Mouse (Mus musculus) intestine, postnatal 0 days (tissue): ENCODE results near the gene Ikzf4. TPM values are rescaled to one million over a fixed set of nuclear protein-coding genes. Genes with fewer than 3 reads are reported as not detected.

Experiments used
- ATAC-seq: fragments of 200-750 bp; cut with Nextera tagmentation; 2 replicates; pipeline ENCODE4 v1.8.0; 2017; ENCODE audit warnings: mild to moderate bottlenecking, moderate TSS enrichment, moderate library complexity
- H3K27ac ChIP-seq: fragments of 300-500 bp; sonication (generic); 2 replicates; pipeline ENCODE4 v1.5.1; 2014; ENCODE audit warnings: mild to moderate bottlenecking, low read depth, low read length, moderate library complexity
- H3K27me3 ChIP-seq: fragments of 300-500 bp; sonication (generic); replicated peaks from 2 replicates; pipeline ENCODE4 v1.6.1; 2014; ENCODE audit warnings: low read length, mixed read lengths; ENCODE audit not compliant: control insufficient read depth, insufficient read depth
- H3K36me3 ChIP-seq: fragments of 300-500 bp; sonication (generic); 2 replicates; pipeline ENCODE4 v1.6.1; 2014; ENCODE audit warnings: mild to moderate bottlenecking, moderate library complexity; ENCODE audit not compliant: control insufficient read depth, insufficient read depth
- H3K4me1 ChIP-seq: fragments of 300-500 bp; sonication (generic); replicated peaks from 2 replicates; pipeline ENCODE4 v1.6.1; 2014; ENCODE audit warnings: antibody characterized with exemption, low read length, mixed read lengths; ENCODE audit not compliant: control insufficient read depth, insufficient read depth
- H3K4me2 ChIP-seq: fragments of 300-500 bp; sonication (generic); replicated peaks from 2 replicates; pipeline ENCODE4 v1.6.1; 2014; ENCODE audit warnings: low read depth, mild to moderate bottlenecking, moderate library complexity
- H3K4me3 ChIP-seq: fragments of 300-500 bp; sonication (generic); 2 replicates; pipeline ENCODE4 v1.5.1; 2014; ENCODE audit warnings: low read depth, low read length
- H3K9ac ChIP-seq: fragments of 300-500 bp; sonication (generic); 2 replicates; pipeline ENCODE4 v1.6.1; 2014; ENCODE audit warnings: mild to moderate bottlenecking, low read depth, low read length
- H3K9me3 ChIP-seq: fragments of 300-500 bp; sonication (generic); 2 replicates; pipeline ENCODE4 v1.6.1; 2016; ENCODE audit warnings: mixed run types; ENCODE audit not compliant: control insufficient read depth
- CTCF ChIP-seq: sonication (generic); IDR thresholded peaks from 2 replicates; pipeline ENCODE4 v1.5.1; 2016; ENCODE audit warnings: low read depth, mild to moderate bottlenecking, control low read depth, antibody characterized with exemption, moderate library complexity
- WGBS: fragments of 180-500 bp; shearing (Covaris S2); extraction: QIAGEN DNeasy Blood & Tissue Kit; methylation state at CpG from one replicate; pipeline ENCODE4 v1.1.7; 2014; 5-methylcytosine and 5-hydroxymethylcytosine counted together
- polyA plus RNA-seq: library from polyadenylated mRNA; unstranded; fragments of >200 nt; fragmentation: Nextera tagmentation; extraction: Ambion mirVana; gene quantifications from 2 replicates; pipeline ENCODE4 v1.2.1, GENCODE M21; 2015

Gene Ikzf4
- polyA plus RNA-seq, result 0.95 and 1.7 TPM in 2 replicates

DNA sequence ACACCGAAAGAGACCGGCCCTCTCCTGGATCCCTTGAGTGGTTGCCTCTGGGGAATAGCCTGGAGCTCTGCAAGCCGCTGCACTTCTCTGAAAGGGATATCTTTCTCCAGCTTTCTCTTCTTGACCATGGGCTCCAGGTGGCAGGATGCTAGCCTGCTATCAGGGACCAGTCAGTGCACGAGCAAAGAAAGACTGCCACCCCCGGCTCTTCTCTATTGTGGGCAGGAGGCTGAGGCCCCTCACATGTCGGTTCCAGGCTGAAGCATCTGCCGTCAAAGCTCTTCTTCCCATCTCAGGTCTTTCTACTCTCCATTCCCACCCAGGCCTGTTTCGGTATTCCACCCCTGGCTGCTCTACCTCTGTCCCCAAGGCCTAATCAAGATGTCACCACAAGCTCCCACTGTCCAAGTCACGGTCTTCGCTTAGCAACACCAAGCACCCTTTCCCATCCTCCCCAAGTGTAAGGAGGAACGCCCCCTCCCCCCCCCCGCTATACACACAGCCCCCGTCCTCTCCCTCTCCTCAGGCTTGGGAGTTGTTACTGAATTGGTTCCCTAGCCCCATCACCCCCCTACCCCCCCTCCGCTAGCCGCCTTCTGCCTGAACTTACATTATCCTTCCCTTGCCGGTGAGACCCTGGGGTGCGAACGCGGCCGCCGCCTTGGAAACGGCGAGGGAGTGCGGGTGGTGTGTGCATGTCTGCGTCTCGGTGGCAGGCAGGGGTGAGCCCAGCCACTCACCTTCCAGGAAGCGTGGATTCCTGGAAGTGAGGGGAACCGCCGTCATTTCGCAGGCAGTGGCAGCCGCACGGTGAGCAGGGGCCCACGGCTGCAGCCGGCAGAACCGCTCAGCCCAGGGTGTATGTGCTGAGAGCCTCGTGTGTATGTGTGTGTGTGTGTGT, at the start of gene Ikzf4:
Ikzf4 (minus strand) TSS at position 881 of the 901 bp plus-strand sequence.
- TF ChIP-seq CTCF, result no peak
- Histone ChIP-seq H3K27me3 (no peaks in the 10 kb centered on the region), H3K9ac (peak within 1 kb of the TSS; percentile 31; the same call in 1 of the 2 replicates), H3K4me3 (peak within 1 kb of the TSS; percentile 41), H3K4me1 (0 out of 2 replicates have a peak, but pooled peaks cover 4% of the 10 kb centered on the region), H3K4me2 (peak within 1 kb of the TSS; percentile 79), H3K9me3 (no peaks in the 10 kb centered on the region), H3K27ac (no peak within 1 kb of the TSS), H3K36me3 (no peaks in the 10 kb centered on the region; the same call in 1 of the 2 replicates)
- ATAC-seq, result peak; percentile 58
- 11% methylated on average over 34 of the region's 36 CpGs for WGBS

DNA sequence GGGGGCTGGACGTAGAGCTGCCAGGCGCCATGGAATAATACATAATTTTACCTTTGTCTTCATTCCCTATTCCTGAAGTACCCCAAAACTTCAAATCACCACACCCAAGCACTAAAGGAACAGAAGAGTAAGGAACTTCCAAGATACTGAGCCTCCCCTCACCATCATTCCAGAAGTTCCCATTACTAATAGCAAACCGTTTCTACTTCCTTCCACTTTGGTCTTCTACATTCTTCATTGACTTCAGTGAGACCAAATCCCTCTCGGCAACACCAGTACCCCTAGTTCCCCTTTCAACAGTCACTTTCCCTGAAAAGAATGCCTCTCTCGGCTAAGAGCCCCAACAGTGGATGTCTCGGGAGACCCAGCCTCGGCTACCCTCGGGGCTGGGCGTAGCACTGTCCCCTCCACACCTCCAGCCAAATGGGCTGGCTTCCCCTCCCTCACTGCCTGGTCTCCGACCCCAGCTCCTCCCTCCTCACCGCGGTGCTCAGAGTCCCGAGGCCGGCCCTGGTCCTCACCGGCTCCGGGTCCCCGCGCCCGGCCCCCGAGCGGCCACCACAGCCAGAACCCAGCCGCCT, 49.7 kb upstream of the Ikzf4 start:
- peak overlapping the region; percentile 74 for H3K4me2 ChIP-seq
- peaks cover 4% of the 10 kb centered on the region; the same call in 1 of the 2 replicates for H3K36me3 ChIP-seq
- H3K4me3 ChIP-seq, result peak overlapping the region; percentile 91
- no peaks in the 10 kb centered on the region for H3K9me3 ChIP-seq
- H3K9ac ChIP-seq, result peak overlapping the region; percentile 93
- H3K27ac ChIP-seq, result peak overlapping the region; percentile 92
- ATAC-seq, result no peak
- TF ChIP-seq CTCF, result no peak
- 0 out of 2 replicates have a peak, but pooled peaks cover 3% of the 10 kb centered on the region for H3K4me1 ChIP-seq
- H3K27me3 ChIP-seq, result no peaks in the 10 kb centered on the region
- WGBS, result under 1% methylated on average over 22 of the region's 22 CpGs

DNA sequence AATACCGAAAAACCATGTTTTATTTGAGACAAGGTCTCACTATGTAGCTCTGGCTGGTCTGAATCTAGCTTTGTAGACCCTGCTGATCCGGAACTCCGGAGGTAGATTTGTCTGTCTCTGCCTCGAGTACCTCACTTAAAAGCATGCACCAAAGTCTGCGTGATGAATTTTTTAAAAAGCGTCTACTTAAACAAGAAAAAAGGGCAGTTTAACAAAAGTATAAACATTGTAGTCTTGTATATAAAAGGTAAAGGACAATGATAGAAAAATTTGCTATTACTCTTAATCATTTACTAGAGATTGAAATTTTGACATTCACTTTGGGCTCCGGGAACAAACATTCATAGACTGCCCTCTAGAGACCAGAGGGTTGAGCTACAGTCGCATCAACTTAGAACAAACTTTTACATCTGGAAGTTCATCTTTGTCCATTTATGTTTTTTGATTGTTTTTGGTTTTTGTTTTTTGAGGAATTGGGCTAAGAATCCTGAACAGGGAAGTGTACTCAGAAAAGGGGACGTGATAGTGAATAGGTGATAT, 28.7 kb upstream of the Ikzf4 start:
- no peaks in the 10 kb centered on the region for H3K9me3 ChIP-seq
- H3K27ac ChIP-seq, result no peak overlapping the region
- H3K27me3 ChIP-seq, result no peaks in the 10 kb centered on the region
- WGBS, result 4% methylated on average over 9 of the region's 9 CpGs
- no peak for ATAC-seq
- H3K4me2 ChIP-seq, result peak overlapping the region; percentile 96
- H3K9ac ChIP-seq, result peak overlapping the region; percentile 49; the same call in 1 of the 2 replicates
- H3K4me1 ChIP-seq, result no peaks in the 10 kb centered on the region
- H3K36me3 ChIP-seq, result peaks cover 9% of the 10 kb centered on the region; the same call in 1 of the 2 replicates
- peak overlapping the region; percentile 67 for H3K4me3 ChIP-seq
- peak; percentile 77 for TF ChIP-seq CTCF

DNA sequence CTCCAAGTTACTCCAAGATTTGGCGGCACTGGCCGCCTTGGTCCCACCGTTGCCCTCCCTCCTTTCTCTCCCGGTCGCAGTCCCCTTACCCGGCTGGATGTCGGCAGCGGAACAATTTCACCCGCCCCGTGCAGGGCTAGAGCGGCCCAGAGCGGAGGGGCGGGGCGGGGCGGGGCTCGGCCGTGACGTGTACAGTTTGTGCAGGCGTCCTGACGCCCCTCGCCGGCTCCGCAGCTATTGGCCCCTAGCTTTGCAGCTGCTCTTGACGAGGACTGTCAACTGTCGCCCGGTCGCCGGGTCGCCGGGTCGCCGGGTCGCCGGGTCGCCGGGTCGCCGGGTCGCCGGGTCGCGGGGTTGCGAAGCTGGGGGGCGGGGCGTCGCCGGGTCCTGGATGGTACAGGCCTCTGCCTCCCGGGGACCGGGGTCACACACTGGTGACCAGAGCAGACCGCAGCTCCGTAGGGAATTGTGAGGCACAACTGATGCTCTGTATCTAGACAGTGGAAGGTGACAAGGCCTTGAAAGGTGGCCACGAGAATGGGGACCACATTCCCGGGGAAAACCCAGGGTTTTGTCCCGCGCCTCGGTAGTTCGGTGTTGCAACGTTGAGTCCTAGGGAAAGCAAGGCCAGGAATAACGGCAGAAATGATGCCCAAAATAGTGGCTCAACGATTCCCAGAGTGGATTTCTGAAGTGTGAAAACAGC, 28.1 kb upstream of the Ikzf4 start, which contains the start of gene Suox:
Suox (minus strand) TSS at position 311 of the 706 bp plus-strand sequence.
- H3K9me3 ChIP-seq, result no peaks in the 10 kb centered on the region
- no peaks in the 10 kb centered on the region for H3K4me1 ChIP-seq
- peak within 1 kb of the TSS; percentile 67 for H3K4me3 ChIP-seq
- peak within 1 kb of the TSS; percentile 49 for H3K9ac ChIP-seq
- peaks cover 5% of the 10 kb centered on the region; the same call in 1 of the 2 replicates for H3K36me3 ChIP-seq
- peak; percentile 76 for ATAC-seq
- H3K27ac ChIP-seq, result peak within 1 kb of the TSS; percentile 23; the same call in 1 of the 2 replicates
- H3K4me2 ChIP-seq, result peak within 1 kb of the TSS; percentile 96
- WGBS, result under 1% methylated on average over 57 of the region's 60 CpGs
- no peaks in the 10 kb centered on the region for H3K27me3 ChIP-seq
- no peak for TF ChIP-seq CTCF

DNA sequence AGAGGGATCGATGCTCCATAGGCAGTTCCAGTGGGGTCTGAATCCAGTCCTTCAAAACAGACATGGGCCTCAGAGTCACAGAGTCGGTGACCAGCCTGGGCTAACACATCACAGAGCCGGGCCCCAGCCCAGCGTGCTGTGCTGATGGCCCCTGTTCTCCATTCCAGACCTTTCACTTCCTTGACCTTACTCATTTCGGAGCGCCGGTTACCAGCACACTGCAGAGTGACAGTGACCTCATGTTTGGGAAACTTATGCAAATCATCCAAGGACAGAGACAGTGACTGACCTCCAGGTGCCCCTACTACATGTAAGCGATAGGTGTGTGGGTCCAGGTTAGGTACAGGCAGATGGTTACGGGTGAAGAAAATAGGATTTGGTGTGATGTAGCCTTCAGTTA, 25.4 kb upstream of the Ikzf4 start:
- no peak for ATAC-seq
- H3K27me3 ChIP-seq, result no peaks in the 10 kb centered on the region
- no peak overlapping the region for H3K27ac ChIP-seq
- no peaks in the 10 kb centered on the region for H3K9me3 ChIP-seq
- H3K4me2 ChIP-seq, result no peak overlapping the region
- no peaks in the 10 kb centered on the region; the same call in 1 of the 2 replicates for H3K4me1 ChIP-seq
- H3K36me3 ChIP-seq, result peaks cover 5% of the 10 kb centered on the region; the same call in 1 of the 2 replicates
- H3K9ac ChIP-seq, result no peak overlapping the region
- no peak for TF ChIP-seq CTCF
- H3K4me3 ChIP-seq, result no peak overlapping the region
- 95% methylated on average over 9 of the region's 9 CpGs for WGBS
